Mouse (Mus musculus) urinary bladder, adult 18-20 months (tissue): ENCODE results near the gene Kctd11.
A peak's percentile ranks its signal among the peaks of the same experiment; 100 is the strongest.

ENCODE experiments used
- DNase-seq, 2 experiments: peaks; one replicate each; pipeline ENCODE4 v3.0.0; 2022; ENCODE audit warnings: low spot score in 2 of 2, mixed read lengths in 2 of 2

The Kctd11 gene

DNA sequence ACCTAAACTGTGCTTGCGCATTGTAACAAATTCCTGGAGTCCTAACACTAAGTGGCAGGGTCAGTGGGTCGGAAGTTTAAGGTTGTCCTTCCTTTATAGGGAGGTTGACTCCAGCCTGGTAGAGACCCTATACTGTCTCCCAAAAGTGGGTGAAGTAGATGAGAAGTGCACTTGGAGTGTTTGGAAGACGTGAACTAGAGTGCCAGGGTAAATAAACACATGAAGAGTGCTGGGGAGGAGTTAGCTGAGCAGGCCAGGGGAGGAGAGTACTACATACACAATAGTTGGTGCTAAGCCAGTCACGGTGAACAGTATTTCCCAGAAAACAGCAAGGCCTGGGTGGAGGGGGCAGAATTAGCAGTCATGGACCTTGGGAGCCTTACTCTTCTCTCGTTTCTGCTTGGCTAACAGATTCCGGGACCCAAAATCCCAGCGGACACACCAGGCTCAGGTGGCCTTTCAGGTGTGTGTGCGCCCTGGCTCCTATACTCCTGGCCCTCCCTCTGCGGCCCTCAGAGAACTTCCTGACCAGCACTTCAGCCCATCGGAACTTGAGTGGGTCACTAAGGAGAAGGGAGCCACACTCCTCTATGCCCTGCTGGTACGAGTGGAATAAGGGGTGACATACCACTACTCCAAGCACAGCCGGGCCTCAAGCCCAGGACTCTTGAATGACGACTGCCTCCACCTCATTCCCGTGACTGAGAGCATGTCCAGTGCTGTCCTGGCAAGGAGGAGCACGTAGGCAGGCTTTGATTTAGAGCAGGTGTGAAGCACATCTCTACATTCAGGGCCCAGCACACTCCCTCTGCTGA lies 31.7 kb upstream of the Kctd11 start:
- DNase-seq, result no peak

DNA sequence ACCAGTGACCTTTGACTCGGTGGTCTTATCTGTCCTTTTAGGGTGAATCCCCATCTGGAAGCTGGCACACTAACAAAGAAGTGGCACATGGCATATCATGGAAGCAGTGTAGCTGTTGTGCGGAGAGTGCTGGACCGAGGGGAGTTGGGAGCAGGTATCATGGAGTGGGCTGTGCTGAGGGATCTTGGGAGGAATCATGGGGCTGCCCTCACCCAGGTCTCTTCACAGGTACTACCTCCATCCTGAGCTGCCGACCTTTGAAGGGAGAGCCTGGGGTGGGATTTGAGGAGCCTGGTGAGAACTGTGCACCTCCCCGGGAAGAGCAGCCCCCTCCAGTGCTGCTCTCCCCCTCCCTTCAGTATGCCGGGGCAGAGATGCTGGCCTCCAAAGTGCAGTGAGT lies 30.5 kb upstream of the Kctd11 start:
- no peak for DNase-seq

DNA sequence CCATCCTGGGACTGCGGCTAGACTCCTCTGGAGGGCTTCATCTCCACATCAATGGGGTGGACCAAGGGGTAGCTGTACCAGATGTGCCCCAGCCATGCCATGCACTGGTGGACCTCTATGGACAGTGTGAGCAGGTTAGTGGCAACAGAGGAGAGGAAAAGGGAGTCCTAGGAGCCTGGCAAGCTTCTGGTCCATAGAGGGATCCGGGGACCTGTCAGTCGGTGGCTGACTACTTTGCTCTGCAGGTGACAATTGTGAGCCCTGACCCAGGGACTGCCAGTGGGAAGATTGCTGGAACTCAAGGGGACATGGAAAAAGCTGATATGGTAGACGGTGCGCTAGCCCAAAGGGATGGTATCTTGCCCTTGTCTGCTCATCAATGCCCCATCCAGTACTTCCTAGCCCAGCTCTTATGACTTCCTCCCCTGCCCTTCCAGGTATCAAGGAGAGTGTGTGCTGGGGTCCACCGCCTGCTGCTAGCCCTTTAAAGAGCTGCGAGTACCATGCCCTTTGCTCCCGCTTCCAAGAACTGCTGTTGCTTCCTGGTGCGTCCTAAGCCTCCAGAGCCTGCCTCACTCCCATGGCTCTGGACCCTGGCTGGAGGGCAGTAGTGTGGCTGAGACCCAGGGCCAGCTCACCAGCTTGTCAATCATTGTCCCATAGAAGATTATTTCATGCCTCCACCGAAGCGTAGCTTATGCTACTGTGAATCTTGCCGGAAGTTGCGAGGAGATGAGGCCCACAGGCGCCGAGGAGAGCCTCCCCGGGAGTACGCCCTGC lies 29.8 kb upstream of the Kctd11 start:
- no peak for DNase-seq

DNA sequence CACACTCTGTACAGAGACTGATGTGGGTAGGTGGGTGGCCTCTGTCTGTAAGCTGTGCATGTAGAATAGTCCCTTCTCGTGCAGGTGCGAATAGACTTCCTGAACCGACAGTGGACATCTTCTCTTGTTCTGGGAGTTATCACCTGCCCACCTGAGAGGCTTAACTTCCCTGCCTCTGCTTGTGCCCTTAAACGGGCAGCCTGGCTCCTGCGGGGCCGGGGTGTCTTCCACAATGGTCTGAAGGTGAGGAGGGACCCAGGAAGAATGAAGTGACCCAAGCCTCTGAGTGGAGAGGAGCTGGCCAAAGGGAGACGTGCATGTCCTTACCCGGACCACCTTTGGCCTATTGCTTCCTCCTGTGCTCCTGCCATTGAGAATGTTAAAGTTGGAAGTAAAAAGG lies 29.0 kb upstream of the Kctd11 start:
- no peak for DNase-seq

DNA sequence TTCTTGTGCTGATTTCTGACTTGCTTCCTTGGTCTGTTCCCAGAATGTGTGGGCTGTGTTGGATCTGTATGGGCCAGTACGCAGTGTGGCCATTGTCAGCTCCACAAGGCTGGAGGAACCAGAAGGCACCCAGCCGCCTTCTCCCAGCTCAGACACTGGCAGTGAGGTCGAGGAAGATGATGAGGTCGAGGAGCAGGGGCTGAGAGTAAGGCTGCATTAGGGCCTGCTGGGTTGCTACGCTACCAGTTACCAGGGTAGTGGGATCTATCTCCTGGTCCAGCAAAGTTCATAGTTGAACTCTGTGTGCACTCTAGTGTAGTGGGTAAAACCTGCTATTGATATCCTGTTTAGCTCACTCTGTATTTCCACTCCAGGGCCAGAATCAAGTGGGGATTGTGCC lies 28.0 kb upstream of the Kctd11 start:
- no peak for DNase-seq

DNA sequence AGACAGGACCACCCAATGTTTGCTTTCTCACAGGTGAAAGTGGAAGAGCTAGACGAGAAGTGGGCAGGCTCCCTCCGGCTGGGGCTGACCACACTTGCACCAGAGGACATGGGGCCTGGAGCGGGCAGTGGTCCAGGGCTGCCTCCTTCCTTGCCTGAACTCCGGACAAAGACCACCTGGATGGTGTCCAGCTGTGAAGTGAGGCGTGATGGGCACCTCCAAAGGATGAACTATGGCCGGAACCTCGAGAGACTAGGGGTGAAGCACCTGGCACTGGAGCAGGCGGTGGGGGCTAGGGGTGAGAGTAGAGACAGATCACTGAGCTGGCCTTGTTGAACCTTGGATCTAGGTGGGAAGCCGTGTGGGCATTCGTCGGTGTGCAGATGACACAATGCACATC lies 27.4 kb upstream of the Kctd11 start:
- DNase-seq, result no peak

DNA sequence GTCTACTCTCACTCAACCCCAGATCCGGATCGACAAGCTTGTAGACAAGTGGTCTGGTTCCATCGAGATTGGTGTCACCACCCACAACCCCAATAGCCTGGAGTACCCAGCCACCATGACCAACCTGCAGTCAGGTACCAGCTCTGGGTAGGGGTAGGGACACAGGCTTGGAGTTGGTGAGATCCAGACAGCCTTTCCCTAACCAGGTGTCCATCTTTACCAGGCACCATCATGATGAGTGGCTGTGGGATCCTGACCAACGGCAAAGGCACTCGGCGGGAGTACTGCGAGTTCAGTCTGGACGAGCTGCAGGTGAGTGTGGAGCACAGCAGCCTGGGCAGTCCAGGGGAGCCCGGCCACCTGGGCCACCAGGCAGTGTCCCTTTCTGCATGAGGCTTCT lies 23.1 kb upstream of the Kctd11 start:
- no peak for DNase-seq

DNA sequence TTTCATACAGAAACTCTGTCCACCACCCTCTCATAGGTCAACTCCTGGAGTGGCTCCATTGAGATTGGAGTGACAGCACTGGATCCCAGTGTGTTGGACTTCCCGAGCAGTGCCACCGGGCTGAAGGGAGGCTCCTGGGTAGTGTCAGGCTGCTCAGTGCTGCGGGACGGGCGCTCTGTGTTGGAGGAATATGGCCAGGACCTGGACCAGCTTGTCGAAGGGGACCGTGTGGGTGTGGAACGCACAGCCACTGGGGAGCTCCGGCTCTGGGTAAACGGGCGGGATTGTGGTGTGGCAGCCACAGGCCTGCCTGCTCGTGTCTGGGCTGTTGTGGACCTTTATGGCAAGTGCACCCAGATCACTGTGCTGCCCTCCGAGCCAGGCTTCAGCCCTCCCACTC lies 21.8 kb upstream of the Kctd11 start:
- DNase-seq, result no peak

DNA sequence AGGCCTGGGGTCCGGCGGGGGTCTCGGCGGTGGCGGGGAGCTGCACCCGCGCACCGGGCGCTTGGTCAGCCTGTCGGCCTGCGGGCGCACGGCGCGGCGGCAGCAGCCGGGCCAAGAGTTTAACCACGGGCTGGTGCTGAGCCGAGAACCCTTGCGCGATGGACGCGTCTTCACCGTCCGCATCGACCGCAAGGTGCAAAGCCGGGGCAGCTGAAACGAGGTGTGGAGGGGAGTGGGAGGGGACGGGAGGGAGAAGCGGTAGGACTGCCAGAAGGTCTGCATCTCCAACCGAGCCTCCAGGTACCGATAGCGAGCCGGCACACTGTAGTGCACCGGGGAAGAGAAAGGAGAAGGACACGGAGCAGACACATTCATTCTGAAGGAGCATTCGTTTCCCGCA lies 20.8 kb upstream of the Kctd11 start:
- DNase-seq, result no peak

DNA sequence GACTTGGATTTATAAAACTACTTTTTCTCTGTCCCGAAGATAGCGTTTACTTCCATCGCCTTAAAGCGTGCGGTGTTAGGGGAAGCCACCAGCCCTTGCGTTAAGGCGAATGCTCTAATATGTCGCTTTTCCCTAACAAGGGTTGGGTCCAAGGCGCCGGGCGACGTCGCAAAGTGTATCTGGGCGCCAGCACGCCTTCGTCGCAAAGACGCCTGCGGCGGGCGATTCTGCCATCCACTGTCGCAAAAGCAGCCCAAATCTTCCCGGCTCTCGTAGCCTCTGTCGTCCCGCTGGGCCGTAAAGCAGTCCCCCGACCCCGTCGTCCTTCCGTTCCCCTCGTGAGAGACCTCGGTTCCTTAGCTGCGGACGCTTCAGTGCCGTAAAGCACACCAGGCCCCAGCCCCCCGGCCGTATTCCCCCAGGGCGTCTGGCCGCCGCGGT lies 20.2 kb upstream of the Kctd11 start:
- DNase-seq, result peak; percentile 83 to 94

DNA sequence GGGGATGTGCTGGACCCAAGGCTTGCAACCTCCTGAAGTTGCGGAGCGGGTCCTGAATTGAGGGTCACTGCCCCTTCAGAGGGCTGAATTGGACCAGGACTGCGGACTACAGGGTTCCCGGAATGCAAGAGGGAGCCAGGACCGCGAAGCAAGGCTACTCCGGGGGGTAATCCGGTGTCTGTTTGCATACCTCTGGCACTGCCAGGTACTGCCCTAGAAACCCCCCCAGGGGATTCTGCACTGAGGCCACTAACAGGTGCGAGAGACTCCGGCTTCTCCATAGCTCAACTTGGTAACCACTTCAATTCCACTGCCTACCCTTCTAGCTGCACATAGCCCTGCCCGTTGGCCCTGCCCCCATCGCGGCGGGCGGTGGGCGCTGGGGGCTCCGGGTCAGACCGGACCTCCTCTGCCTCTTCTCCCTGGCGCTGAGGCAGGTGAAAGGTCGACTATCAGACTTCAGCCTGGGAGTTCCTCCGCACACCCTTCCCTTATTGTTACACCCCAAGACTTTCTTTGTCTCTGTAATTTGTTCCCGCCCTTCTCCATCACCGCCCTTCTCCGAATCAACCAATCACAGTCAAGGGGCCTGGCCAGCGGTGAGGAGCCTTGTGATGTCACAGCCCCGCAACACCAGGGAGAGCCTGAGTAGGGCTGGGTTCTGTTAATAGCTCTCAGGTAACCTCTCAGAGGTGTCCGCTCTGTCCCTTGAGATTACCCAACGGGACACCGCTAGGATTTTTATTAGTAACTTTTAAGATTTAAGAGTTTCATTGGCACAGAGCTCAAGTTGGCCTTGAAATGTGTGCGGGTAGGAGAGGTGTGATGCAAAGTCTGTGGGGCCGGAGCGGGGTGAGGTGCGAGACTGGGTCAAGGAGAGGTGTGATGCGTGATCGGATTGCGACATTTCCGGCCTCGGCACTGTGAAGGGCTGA lies 19.5 kb upstream of the Kctd11 start, which contains the start of the genes 2810408A11Rik and Neurl4:
Gene 2810408A11Rik (minus strand): TSS at position 517 of the 935 bp plus-strand sequence.
Gene Neurl4 (plus strand): TSS at position 602 of the 935 bp plus-strand sequence.
- DNase-seq, result peak; percentile 79 to 89

DNA sequence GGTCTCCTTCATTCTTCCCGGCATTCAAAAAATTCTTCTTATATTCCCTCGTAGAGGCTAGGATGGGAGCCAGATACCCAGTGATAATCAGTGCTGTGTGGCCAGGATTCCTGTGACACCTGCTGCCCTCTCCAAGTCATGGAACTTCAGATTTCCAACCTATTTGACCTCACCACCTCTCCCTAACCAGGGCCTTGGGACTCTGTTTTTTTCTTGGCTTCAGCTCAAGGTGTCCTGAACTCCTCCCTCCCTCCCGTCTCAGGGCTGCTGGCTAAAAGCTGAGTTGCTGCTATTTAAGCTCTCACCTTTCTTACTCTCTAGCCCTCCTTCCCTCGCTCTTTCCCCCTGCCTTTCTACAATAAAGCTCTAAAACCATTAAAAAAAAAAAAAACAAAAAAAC lies 18.7 kb upstream of the Kctd11 start:
- DNase-seq, result no peak

DNA sequence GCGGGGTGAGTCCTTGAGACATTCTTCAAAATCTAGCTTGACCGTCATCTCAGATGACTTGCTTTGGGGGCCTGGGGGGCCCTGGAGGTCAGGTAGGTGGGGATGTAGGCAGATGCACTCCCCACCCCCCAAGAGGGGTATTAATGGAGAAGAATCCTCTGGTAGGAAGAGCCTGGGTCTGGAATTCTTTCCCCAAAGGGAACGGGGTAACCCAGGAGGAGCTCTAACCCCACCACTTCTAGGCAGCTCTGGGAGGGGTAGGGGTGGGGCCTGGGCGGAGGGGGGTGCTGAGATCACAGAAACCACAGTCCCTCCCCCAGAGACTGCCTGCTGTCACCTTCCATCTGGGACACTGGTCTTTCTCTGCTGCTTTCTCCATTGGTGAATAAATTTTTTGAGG lies 14.1 kb upstream of the Kctd11 start, which contains the start of gene Acap1:
Gene Acap1 (minus strand): TSS at position 249 of the 400 bp plus-strand sequence.
- no peak for DNase-seq

DNA sequence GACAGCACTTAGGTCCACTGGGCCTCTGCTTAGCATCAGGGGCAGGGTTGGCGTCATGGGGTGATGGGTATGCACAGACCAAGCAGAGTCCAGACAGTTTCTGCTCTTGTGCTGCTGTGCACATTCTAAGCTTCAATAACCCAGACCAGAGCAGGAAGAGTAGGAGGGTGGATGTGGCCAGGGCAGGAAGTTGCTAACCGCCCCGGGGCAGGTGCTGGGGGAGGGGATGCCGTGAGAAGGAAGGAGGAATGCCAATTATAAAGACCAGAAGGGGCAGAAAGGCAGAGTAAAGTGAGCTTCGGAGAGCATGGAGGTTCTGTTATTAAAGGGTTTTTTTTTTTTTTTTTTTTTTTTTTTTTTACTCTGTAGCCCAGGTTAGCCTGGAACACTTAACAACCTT lies 13.5 kb upstream of the Kctd11 start:
- no peak for DNase-seq

DNA sequence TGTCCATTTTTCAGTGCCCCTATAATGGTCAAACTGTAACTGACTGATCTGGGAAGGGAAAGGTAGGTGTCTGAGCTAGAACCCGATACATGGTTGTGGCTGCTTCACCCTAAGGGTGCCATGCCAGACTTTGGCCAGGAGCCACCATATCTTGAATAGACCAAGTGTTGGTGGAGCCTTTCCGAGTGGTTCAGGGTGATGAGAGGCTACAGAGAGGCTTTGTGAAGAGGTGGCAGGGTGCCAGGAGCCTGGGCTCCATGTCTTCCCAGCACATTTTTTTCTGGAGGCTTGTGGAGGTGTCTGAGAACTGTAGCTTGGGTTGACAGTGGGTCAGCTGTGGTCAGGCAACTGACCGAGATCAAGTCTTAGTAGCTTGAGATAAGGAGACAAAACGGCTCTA lies 10.3 kb upstream of the Kctd11 start:
- DNase-seq, result no peak

DNA sequence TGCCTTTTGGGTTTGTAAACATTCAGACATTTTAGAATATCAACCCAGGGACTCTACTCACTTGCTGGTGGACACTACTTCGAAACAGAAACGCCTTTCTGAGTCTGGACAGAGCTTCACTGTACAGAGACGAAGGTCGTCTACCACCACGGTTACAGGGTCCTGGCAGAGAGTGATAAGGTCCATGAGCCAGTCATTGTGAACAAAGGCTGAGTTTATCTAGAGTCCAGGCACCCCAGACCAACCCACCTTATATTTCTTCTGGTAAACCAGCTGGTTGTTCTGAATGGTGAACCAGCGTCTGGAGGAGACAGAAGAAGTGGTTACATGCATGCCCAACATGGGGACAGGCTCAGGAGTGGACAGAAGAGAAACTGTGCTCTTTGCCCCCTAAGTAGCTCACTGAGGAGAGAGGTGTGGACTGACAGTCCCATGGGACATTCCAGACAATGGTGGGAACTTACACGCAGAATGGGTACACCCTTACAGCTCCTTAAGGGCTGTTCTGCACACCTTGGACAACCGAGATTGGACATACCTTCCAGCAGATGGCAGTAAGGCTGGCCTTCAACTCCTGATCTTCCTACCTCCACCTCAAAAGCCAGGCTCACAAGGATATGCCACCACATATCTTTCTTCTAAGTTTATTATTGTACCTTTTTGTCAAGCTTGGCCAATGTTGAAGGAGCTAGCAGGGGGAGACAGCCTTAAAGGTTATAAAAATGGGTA lies 5.9 kb upstream of the Kctd11 start:
- no peak for DNase-seq

DNA sequence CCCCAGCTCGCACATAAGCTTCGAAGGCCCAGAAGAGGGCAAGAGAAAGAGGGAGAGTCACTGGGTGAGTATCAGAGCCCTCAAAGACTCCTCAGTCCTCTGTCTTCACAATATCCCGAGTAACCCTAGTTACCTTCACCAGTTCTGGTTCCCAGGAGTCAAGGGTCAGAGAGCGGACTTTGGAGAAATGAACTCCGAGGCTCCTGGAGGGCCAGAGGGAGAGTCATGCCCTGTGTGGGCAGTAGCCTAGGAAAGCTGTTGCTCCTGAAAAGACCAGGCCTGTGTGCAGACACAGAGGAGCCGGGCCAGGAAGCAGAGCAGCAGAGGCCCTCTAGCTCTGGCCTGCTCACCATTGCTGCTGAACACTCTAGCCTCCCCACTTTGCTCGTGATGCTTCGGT lies 3.5 kb upstream of the Kctd11 start:
- no peak for DNase-seq

DNA sequence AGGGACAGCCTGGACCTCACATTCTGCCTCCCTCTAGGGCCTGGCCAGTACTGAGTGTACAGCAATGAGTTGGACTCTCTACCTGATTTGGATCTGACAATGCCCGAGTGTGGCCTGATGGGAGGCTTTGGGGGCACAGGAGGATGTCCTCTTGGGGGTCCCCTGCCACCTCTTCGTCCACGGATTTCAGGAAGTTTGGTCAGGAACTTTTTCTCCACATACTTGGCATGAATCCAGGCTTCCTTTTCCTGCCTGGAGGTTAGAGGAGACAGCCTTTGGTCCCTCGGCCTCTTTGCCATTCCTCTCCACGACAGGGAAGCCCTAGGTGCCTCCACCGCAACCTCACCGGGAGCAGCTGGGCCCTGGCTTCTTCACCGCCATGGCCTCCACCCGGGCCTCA lies 3.0 kb upstream of the Kctd11 start:
- no peak for DNase-seq

DNA sequence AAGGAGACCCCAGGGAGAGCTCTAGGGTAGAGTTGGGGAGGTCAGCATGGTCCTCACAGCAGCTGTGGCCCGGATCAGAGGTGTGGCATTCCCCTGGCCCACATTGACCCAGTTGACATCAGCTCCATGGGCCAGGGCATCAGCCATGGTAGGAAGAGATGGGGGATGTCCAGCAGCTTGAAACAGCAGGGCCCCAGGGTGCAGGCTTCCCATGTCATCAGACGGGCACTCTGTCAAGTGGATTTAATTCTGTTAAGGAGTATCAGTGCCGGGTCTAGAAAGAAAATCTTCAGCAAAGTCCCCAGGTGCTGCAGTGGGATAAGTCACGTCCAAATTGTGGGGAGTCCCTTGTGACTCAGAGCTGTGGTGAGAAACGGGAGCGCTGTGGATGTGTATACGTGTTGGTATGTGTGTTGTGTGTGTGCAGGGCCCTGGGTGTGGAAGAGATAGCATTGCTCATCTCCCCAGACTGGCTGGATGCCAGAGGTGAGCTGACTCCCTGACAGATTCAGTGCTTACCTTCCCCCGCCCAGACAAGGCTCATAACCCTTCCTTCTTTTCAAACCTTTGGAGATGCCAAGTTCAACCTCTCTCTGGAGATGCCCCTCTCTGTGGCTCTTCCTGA lies 2.4 kb upstream of the Kctd11 start:
- DNase-seq, result no peak

DNA sequence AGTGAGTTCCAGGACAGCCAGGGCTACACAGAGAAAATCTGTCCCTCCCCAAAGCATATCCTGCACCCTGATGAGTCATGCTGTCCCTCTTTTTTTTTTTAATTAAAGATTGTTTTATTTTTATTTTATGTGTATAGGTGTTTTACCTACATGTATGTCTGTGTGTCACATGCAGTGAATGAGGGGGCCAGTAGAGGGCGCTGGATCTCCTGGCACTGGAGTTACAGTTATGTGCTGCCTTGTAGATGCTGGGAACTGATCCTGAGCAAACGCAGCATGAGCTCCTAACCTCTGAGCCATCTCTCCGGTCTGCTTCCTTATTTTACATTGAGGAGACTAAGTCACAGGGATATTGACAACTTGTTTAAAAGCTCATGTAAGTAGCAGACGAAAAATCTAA lies 1.9 kb upstream of the Kctd11 start:
- no peak for DNase-seq
